In genomic region chr14:51200466-51200865, GRCm38 (mm10) we compare ENCODE assay signal across 1 mouse cellular context.
TF ChIP-seq lines count a peak whose summit lies in the region.

No protein-coding gene starts in this region.

TF ChIP-seq in CH12.LX, 34 proteins besides CTCF, POLR2A, EP300 and RAD21 (continued from another document):
- TF ChIP-seq JUN (IDR thresholded peaks at IDR 0.05; ENCODE audit: insufficient read depth, low read depth, low read length): peak; percentile 26; the same call in 1 of the 2 replicates
- no peak for TF ChIP-seq NRF1 (IDR thresholded peaks at IDR 0.05; ENCODE audit: low read depth, low read length)
- TF ChIP-seq RCOR1 (conservative IDR thresholded peaks at IDR 0.05; ENCODE audit: low read depth, low read length): no peak
- 0 out of 2 replicates have a peak, but pooled peaks have one; percentile 23 for TF ChIP-seq BHLHE40 (IDR thresholded peaks at IDR 0.05; ENCODE audit: low read depth, low read length)
- TF ChIP-seq UBTF (IDR thresholded peaks at IDR 0.05; ENCODE audit: low read depth, low read length): no peak
- TF ChIP-seq TCF12 (IDR thresholded peaks at IDR 0.05; ENCODE audit: low read depth, low read length): peak; percentile 74; the same call in 1 of the 2 replicates
- TF ChIP-seq CHD2 (IDR thresholded peaks at IDR 0.05; ENCODE audit: low read length): 0 out of 2 replicates have a peak, but pooled peaks have one; percentile 36
